Mouse (Mus musculus) stomach, adult 2 months (tissue): ENCODE data around the gene Smg1. TPM values are rescaled to one million over a fixed set of nuclear protein-coding genes. Genes with fewer than 3 reads are reported as not detected.

Experiments
- polyA plus RNA-seq: library from polyadenylated mRNA; depleted of rRNA; stranded (reverse); fragments of >200 nt; gene quantifications from 2 replicates; pipeline ENCODE4 v1.2.3, GENCODE M21; 2012; rRNA removed

Gene Smg1
- polyA plus RNA-seq, result 3.7 and 3.9 TPM in 2 replicates

DNA sequence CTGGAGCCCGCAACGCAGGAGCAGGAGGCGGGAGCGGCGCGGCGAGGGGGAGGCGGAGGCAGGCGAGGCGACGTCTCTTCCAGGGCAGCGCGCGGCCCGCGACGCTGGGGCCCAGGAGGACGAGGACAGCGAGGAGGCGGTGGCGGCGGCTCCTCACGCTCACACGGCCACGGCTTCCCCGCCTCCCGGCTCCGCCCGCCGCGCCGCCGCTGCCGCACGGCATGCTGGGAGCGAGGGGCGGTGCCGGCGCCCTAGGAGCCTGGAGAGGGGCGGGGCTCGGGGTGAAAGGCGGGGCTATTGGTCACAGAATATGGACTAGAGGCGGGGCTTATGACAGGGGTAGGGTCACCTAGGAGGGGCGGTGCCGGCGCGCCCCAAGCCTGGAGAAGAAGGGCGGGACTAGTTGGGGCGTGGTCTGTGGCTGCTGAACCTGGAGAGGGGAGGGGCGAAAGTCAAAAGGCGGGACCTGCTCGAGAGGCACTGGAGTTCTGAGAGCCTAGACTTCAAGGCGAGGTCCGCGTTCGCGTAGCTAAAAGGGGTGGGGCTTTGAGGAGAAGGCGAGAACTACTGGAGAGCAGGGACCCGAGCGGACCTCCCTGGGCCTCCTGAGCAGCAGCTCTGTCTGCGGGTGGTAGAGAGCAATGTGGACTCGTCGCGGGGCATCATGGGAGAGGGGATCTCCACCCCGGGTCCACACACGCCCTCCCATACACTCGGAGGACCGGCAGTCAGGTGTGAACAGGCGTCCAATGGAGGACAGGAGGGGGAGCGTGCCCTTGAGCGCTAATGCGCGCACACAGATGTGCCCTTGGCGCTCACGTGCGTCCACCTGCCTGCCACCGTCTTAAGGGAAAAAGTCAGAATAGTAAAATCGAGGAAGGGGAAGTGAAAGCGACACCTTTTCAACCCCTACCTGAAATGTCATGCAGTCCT, at the start of gene Smg1:
Smg1 (minus strand) TSS at position 218 of the 933 bp plus-strand sequence.

DNA sequence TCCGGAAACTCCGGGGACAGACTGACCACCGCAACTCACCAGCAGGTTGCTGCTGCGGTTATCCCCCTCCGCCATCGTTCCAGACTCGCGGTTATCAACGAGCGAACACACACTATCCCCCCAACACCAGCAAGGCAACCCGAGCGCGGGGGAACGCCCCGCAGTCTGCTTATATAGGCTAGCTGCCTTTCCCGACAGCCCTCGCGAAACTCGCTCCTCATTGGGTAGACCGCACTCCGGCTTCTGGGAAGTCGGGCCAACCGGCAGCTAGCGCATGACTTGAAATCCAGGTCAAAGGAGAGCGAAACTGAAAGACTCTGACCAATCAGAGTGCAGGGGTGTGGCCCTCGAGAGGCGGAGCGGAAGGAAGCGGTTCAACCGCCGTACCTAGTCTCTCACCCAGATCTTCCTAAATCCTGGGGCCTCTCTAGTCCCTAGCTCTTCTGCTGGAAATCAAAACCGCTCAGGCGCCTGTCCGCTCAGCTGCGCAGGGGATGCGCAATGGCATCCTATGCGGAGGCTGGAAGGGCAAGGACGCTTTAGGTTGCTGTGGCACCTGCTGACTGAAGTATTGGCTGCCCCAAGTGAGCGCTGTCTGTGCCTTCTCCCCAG, 113.9 kb downstream of the Smg1 start, which contains the start of gene Arl6ip1:
Arl6ip1 (minus strand) TSS at position 233 of the 612 bp plus-strand sequence.

DNA sequence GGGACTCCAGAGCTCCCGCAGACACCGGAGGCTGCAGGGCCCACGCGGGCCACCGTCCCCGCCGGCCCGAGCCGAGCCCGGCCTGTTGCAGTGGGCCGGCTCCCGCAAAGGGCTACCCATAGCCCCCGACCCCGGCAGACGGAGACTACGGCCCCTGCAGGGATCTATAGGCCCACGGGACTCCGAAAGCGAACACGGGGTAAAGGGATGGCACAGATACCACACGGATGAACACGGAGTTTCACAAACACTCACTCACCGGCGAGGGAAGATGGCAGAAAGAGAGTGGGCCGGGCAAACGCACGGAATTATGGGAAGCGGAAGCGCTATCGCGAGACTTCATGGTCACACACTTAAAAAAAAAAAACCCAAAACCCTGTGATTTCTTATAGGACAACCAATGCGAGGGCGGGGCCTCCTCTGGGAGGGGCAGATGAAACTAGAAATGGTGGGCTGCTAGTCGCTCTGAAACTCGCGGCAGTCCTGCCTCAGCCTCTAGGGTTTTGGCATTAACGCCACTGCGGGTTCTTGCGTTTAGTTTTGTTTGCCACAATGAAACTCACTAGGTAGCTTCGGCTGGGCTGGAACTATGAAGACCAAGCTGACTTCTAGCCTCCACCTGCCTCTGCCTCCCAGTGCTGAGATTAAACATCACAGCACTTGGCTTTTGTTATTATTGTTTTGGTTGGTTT, 127.4 kb downstream of the Smg1 start, which contains the start of gene Rps15a:
Rps15a (minus strand) TSS at position 312 of the 692 bp plus-strand sequence.

Other genes starting within 250 kb of the Smg1 start
- 42.2 and 73.7 TPM in 2 replicates for gene Rps15a, start 127.5 kb downstream of the Smg1 start, polyA plus RNA-seq
- gene Arl6ip1, start 114.0 kb downstream of the Smg1 start, polyA plus RNA-seq, result 7.3 and 8.5 TPM in 2 replicates
- 1.2 and 1.3 TPM in 2 replicates for gene Syt17, start 204.6 kb upstream of the Smg1 start, polyA plus RNA-seq
- 18.0 and 19.1 TPM in 2 replicates for gene Itpripl2, start 248.3 kb upstream of the Smg1 start, polyA plus RNA-seq